ENCODE assay signal across 9 mouse cellular contexts in the genomic region with DNA sequence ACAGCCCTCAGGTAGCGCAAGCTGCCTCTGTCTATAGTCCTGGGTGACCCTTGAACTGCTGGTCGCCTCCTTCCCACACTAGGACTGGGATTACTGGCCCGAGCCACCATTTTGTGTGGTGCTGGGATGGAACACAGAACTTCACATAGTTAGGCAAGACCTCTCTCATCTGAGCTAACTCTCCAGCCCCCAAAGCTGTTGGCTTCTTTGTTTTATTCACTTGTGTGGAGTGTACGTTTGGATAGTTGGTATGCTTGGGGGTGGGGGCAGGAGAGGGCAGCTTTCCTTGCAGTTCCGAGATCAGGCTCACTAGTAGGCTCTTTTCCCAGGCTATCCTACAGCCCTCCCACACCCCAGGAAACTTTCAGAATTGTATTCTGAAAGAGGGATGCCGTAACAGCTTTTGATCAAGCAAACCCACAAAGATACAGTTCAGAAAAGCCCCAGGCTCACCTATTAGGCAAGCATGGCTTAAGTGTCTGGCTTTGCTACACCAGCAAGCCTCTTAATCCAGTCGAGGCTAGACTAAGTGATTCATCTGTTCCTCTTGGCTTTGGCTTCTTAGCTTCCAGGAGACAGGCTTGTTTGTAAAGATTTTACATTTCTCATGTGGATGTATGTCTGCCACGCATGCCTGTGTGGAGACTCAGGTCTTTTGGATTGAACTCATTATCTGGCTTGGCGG. TPM values are rescaled to one million over a fixed set of nuclear protein-coding genes. Genes with fewer than 3 reads are reported as not detected.
A peak's percentile ranks its signal among the peaks of the same experiment; 100 is the strongest.
DNase-seq lines count a peak whose midpoint lies in the region; ATAC-seq and TF ChIP-seq lines count a peak whose summit lies in the region.
"Had no signal": no experiment of that assay in that cellular context is flagged by ENCODE, and none has a peak within 500 bp of the region (broad histone marks: within the 10 kb centered on the region; RNA-seq: fewer than 3 reads in every experiment).

No protein-coding gene starts in this region.

- H3K9ac ChIP-seq in kidney, embryonic 15.5 days: peak overlapping the region; percentile 33; the same call in 1 of the 2 replicates
- peak overlapping the region; percentile 80 for H3K9ac ChIP-seq in liver, postnatal 0 days (replicated peaks)

- TF ChIP-seq EP300 in liver, postnatal 0 days (IDR thresholded peaks at IDR 0.05; ENCODE audit: low read depth): no peak

- peak overlapping the region; percentile 91 for H3K4me2 ChIP-seq in kidney, embryonic 15.5 days
- peak overlapping the region; percentile 96 for H3K4me2 ChIP-seq in liver, postnatal 0 days (ENCODE audit: low read depth, low read length)

- H3K27me3 ChIP-seq in kidney, embryonic 15.5 days: no peaks in the 10 kb centered on the region
- H3K27me3 ChIP-seq in liver, postnatal 0 days (ENCODE audit: insufficient read depth, low read length): no peaks in the 10 kb centered on the region

- peak overlapping the region; percentile 62 for H3K27ac ChIP-seq in kidney, embryonic 15.5 days
- H3K27ac ChIP-seq in liver, postnatal 0 days (ENCODE audit: low read depth): peak overlapping the region; percentile 79

- H3K4me1 ChIP-seq in kidney, embryonic 15.5 days: peaks cover 61% of the 10 kb centered on the region
- H3K4me1 ChIP-seq in liver, postnatal 0 days (ENCODE audit: insufficient read depth): peaks cover 35% of the 10 kb centered on the region

- H3K36me3 ChIP-seq in kidney, embryonic 15.5 days: peaks cover 26% of the 10 kb centered on the region
- peaks cover 40% of the 10 kb centered on the region for H3K36me3 ChIP-seq in liver, postnatal 0 days (replicated peaks; ENCODE audit: insufficient read depth, low read length)

- no peak for DNase-seq in kidney, postnatal 14 days
- DNase-seq in MEL-GATA-1-ER (ENCODE audit: extremely low read depth, low read depth): peak; percentile 26
- peak; percentile 99 for DNase-seq in gonadal fat pad, adult 2 months (ENCODE audit: low read depth)
- no peak for DNase-seq in liver, postnatal 0 days
- DNase-seq in thymus, postnatal 0 days (ENCODE audit: low spot score): no peak
- DNase-seq in frontal cortex, adult 2 months (ENCODE audit: extremely low spot score in 1 of 2, low spot score in 1 of 2): no peak
- DNase-seq in layer of hippocampus, postnatal 36 days: no peak
- DNase-seq: left cerebral cortex, postnatal 4 days had no signal

- no peak for TF ChIP-seq CTCF in liver, postnatal 0 days (IDR thresholded peaks at IDR 0.05; ENCODE audit: low read depth)

- ATAC-seq in kidney, embryonic 15.5 days (replicated peaks; ENCODE audit: low FRiP score): no peak
- no peak for ATAC-seq in liver, postnatal 0 days

- peak overlapping the region; percentile 79 for H3K4me3 ChIP-seq in kidney, embryonic 15.5 days (replicated peaks)
- peak overlapping the region; percentile 71 for H3K4me3 ChIP-seq in liver, postnatal 0 days (ENCODE audit: low read depth, low read length)

- H3K9me3 ChIP-seq in kidney, embryonic 15.5 days (replicated peaks): no peaks in the 10 kb centered on the region
- no peaks in the 10 kb centered on the region for H3K9me3 ChIP-seq in liver, postnatal 0 days (ENCODE audit: low read length)

- 66% methylated on average over 9 of the region's 9 CpGs for WGBS in kidney, embryonic 15.5 days
- WGBS in liver, postnatal 0 days (ENCODE audit: insufficient replicate concordance): 36% methylated on average over 9 of the region's 9 CpGs

RNA-seq across cellular contexts. Expression of a gene that starts 2.5 kb away (rescaled TPM):
- 180 and 185 TPM in 2 replicates for polyA plus RNA-seq in kidney, embryonic 15.5 days (2015; fragmentation: Nextera tagmentation; extraction: Ambion mirVana)
- 213 and 263 TPM in 2 replicates for polyA plus RNA-seq in gonadal fat pad, adult 2 months (2012; rRNA removed)
- 149 and 152 TPM in 2 replicates for polyA plus RNA-seq in liver, postnatal 0 days (2015; fragmentation: Nextera tagmentation; extraction: Ambion mirVana)
- 153 and 156 TPM in 2 replicates for polyA plus RNA-seq in thymus, postnatal 0 days (2015; fragmentation: Nextera tagmentation; extraction: Ambion mirVana)
- polyA plus RNA-seq in frontal cortex, adult 2 months (2012; rRNA removed): 5.8 and 10.6 TPM in 2 replicates
- total RNA-seq in layer of hippocampus, postnatal 36 days (2021): 10 to 100 TPM; 56.8 to 66.3 TPM

RNA-seq across cellular contexts. Expression of a gene that starts 22.8 kb away (rescaled TPM):
- 5.9 and 12.6 TPM in 2 replicates for polyA plus RNA-seq in kidney, embryonic 15.5 days (2015; fragmentation: Nextera tagmentation; extraction: Ambion mirVana)
- 0.06 and 0.32 TPM in 2 replicates for polyA plus RNA-seq in gonadal fat pad, adult 2 months (2012; rRNA removed)
- polyA plus RNA-seq in liver, postnatal 0 days (2015; fragmentation: Nextera tagmentation; extraction: Ambion mirVana): 0.53 and 0.85 TPM in 2 replicates
- polyA plus RNA-seq in thymus, postnatal 0 days (2015; fragmentation: Nextera tagmentation; extraction: Ambion mirVana): 0.99 and 1.1 TPM in 2 replicates
- polyA plus RNA-seq in frontal cortex, adult 2 months (2012; rRNA removed): 0.69 and 0.90 TPM in 2 replicates
- 1 to 10 TPM in 1 of 2 experiments, under 1 TPM in 1; 0.82 to 2.2 TPM for total RNA-seq in layer of hippocampus, postnatal 36 days (2021)

RNA-seq across cellular contexts. Expression of a gene that starts 42.2 kb away (rescaled TPM):
- 33.8 and 39.4 TPM in 2 replicates for polyA plus RNA-seq in kidney, embryonic 15.5 days (2015; fragmentation: Nextera tagmentation; extraction: Ambion mirVana)
- polyA plus RNA-seq in gonadal fat pad, adult 2 months (2012; rRNA removed): 2.3 and 3.0 TPM in 2 replicates
- polyA plus RNA-seq in liver, postnatal 0 days (2015; fragmentation: Nextera tagmentation; extraction: Ambion mirVana): 5.6 and 6.7 TPM in 2 replicates
- 21.8 and 25.3 TPM in 2 replicates for polyA plus RNA-seq in thymus, postnatal 0 days (2015; fragmentation: Nextera tagmentation; extraction: Ambion mirVana)
- polyA plus RNA-seq in frontal cortex, adult 2 months (2012; rRNA removed): 0.62 and 1.3 TPM in 2 replicates
- under 1 TPM; 0.38 to 0.40 TPM for total RNA-seq in layer of hippocampus, postnatal 36 days (2021)

RNA-seq across cellular contexts. Expression of a gene that starts 55.4 kb away (rescaled TPM):
- polyA plus RNA-seq in kidney, embryonic 15.5 days (2015; fragmentation: Nextera tagmentation; extraction: Ambion mirVana): 0.72 and 1.1 TPM in 2 replicates
- 1.8 and 2.1 TPM in 2 replicates for polyA plus RNA-seq in gonadal fat pad, adult 2 months (2012; rRNA removed)
- 0.12 TPM in 1 of 2 replicates, not detected in the other for polyA plus RNA-seq in liver, postnatal 0 days (2015; fragmentation: Nextera tagmentation; extraction: Ambion mirVana)
- 0.18 TPM in 1 of 2 replicates, not detected in the other for polyA plus RNA-seq in thymus, postnatal 0 days (2015; fragmentation: Nextera tagmentation; extraction: Ambion mirVana)
- not detected in 2 replicates for polyA plus RNA-seq in frontal cortex, adult 2 months (2012; rRNA removed)
- total RNA-seq in layer of hippocampus, postnatal 36 days (2021): under 1 TPM in 1 of 2 experiments, not detected in 1; 0.30 TPM
- total RNA-seq: left cerebral cortex, postnatal 4 days had no signal

Comparison
In these comparisons a context has a peak if more than half of its experiments do, and no peak if none do; other contexts are left out.
1. DNase-seq: peak in MEL-GATA-1-ER (single experiment) and gonadal fat pad, adult 2 months (single experiment); none in kidney, postnatal 14 days (single experiment), liver, postnatal 0 days (single experiment), thymus, postnatal 0 days (single experiment), frontal cortex, adult 2 months (0 of 2) and layer of hippocampus, postnatal 36 days (0 of 2).
2. RNA of a gene that starts 2.5 kb away (polyA plus RNA-seq): 213 to 263 TPM in gonadal fat pad, adult 2 months, 180 to 185 TPM in kidney, embryonic 15.5 days, 153 to 156 TPM in thymus, postnatal 0 days and 149 to 152 TPM in liver, postnatal 0 days; 5.8 to 10.6 TPM in frontal cortex, adult 2 months; every median in the first group is over 10 times any median in the second.